Mouse (Mus musculus): ENCODE measurements around the gene Crhr1. TPM values are rescaled to one million over a fixed set of nuclear protein-coding genes. Genes with fewer than 3 reads are reported as not detected.
A peak's percentile ranks its signal among the peaks of the same experiment; 100 is the strongest.
"Not testable (repeated sequence)": the region's sequence is repeated elsewhere in the genome, so short reads cannot be mapped to it uniquely, and the experiment has no call there.

Crhr1 gene
- total RNA-seq, 2 experiments from 2014 or later = not detected

DNA sequence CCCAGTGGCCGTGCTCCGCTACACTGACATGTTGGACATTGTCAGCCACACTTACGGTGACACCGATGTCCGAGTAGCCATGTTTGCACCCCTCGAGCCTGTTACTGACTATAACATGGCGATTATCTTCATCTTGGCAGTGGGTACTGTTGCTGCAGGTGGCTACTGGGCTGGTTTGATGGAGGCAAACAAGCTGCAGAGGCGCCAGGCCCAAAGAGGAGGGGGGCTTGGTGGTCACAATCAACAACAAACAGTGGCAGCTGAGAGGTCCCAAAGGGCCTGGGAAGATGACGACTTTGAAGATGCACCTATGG lies 54.1 kb downstream of the Crhr1 start:
- no peak for DNase-seq
- intact Hi-C loops (cut with DNase I) = no loop called here

DNA sequence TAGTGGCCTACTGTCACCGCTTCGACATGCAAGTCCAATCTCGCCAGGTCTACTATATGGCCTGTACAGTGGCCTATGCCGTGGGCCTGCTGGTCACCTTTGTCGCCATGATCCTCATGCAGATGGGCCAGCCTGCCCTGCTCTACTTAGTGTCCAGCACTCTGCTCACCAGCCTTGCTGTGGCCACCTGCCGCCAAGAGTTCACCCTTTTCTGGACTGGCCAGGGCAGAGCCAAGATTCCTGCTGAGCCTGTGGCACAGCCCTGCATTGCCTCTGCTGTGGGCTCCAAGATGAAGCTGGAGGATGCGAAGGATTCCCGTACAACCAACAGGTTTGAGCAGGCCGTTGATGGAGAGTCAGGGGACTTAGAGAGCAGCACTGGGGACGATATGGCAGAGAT lies 55.1 kb downstream of the Crhr1 start:
- intact Hi-C loops (cut with DNase I) = no loop called here
- DNase-seq = no peak

DNA sequence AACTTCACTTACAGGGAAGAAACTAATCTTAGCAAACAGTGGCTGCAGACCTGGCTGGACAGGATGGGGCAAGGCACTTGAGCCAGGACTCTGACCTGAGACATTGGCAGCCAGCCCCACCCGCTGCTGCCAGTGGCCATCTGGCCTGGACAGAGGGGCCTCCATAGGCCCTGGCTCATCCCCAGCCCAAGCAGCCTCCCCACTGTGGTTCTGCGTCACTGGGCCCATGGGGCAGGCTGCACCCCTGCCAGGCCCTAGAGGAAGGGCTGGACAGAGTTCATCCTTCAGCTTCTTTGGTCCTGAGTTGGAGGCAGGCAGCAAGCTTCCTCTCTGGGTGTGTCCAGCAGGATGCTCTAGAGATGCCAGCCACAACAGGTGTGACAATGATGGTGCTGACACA lies 57.4 kb downstream of the Crhr1 start:
- DNase-seq = no peak
- intact Hi-C loops (cut with DNase I) = no loop called here

DNA sequence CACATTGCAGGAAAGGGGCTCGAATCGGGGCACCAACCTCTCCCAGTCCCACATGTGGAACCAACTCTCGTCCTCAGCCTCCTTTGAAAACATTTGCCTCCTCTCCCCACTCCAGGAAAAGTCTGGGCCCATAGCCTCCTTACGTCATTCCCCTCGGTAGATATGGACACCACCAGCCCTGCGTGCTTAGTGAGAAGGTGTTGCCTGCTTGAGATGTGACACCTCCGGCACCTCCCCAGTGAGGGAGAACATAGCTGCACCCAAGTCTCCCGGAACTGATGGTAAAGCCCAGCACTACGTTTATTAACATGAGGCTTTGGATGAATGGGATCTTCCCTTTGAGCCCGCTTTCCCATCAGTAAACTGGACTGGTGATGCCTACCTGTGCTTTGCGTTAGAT lies 62.7 kb downstream of the Crhr1 start:
- DNase-seq = no peak
- intact Hi-C loops (cut with DNase I) = no loop called here

DNA sequence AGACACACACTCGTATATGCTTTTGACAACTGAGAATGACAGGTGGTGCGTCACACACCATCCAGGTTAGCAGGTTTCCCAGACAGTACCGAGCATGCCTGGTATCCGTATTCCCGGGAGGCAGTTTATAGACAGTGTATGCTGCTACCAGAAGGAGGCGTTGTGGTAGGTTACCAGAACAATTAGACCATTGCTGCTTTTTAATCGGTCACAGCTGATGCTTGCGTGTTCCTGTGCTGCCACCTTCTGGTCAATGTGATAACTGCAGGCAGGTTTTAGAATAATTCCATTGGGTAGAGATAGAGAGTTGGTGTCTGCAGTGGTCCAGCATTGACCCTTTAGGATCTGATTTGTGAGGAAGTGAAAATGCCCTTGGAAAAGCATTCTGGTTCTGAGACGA lies 63.1 kb downstream of the Crhr1 start:
- intact Hi-C loops (cut with DNase I) = loop anchor here (2.0 kb wide), 1 partner anchor 83 kb away; no protein-coding TSS in a partner anchor
- peak; percentile 74 to 84 for DNase-seq

DNA sequence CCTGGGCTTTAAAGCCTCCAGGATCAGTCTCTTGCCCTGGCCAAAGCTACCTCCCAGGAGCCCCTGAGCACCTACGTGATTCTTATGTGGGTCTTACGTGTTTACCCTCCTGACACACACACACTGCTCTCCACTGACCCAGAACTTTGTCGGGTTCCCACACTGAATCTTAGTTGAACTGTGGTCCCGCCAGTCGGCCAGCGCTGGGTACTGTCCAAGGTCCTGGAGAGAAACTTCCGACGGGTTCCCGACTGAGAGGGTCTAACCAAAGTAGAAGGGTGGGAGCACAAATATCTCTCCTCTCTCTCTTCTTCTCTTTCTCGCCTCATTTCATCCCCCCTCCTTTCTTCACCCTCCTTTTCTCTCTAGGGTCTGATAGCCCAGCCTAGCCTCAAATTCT lies 65.2 kb downstream of the Crhr1 start:
- peak; percentile 18 for DNase-seq
- intact Hi-C loops (cut with DNase I) = loop anchor here (2.0 kb wide), 1 partner anchor 81 kb away; no protein-coding TSS in a partner anchor

DNA sequence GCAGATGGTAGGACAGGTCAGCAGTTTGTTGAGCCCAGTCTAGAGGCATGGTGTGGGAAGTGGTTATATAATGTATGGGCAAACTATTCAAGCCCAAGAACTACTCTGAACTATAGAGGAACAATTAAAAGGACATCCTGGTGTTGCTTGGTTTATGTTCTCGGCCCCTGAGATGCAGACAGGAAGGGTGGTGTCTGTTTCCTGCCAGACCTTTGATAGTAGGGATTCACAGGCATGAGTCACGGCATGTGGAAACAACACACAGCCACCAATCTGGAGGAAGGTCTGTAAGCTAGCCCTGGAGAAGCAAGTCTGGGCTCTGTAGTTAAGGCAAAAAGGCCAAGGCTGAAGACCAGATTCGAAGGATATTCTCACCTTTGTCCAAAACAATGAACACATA lies 70.6 kb downstream of the Crhr1 start:
- intact Hi-C loops (cut with DNase I) = no loop called here
- no peak for DNase-seq

DNA sequence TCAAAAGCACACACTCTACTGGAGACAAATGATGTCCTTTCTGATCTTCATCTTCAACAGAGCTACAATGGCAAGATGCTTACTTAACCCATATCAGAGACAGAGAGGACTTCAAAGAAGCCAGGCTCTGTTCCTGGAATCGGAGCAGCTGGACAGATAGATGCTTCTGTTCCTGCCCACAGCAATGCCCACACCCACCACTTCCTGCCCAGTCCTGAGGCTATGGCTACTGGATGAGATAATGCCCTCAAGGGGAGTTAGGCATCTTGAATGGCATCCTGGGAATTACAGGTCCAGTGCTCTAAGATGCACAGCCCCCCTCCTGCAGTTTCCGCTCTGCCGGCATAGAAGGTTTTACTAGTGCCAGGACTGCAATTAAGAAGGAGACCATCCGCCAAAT lies 73.9 kb downstream of the Crhr1 start:
- DNase-seq = no peak

DNA sequence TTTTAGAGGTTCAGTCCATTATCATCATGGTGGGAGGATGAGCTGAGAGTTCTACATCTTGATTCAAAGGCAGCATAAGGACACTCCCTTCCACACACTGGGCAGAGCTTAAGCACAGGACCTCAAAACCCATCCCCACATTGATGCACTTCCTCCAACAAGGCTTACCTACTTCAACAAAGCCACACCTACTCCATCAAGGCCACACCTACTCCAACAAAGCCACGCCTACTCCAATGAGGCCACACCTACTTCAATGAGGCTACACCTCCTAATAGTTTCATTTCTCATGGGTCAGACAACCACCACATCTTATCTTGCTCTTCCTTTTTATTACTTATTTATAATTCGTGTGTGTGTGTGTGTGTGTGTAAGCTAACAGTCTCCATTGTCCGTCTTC lies 76.4 kb downstream of the Crhr1 start:
- intact Hi-C loops (cut with DNase I) = no loop called here
- DNase-seq = no peak

More for the DNA sequence above, 73.9 kb downstream of the Crhr1 start:
- intact Hi-C loops (cut with DNase I) = no loop called here

DNA sequence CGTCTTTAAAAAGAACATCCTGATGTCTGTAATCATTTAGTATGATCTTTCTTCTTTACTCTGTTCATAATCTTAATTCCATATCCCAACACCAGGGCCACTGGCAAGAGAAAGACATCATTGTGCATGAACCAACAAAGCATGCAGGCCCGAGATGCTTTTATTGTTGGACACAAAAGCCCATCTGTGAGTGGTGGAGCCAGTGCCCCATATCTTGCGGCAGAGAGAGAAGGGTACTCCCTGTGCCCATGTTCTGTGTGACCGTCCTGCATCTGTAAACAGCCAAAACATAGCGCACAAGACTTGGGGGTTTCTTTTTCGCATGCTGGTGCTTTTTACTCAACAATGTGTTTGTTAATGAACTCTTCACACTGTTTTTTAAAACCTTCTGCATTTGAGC lies 78.6 kb downstream of the Crhr1 start:
- DNase-seq = no peak
- intact Hi-C loops (cut with DNase I) = no loop called here

DNA sequence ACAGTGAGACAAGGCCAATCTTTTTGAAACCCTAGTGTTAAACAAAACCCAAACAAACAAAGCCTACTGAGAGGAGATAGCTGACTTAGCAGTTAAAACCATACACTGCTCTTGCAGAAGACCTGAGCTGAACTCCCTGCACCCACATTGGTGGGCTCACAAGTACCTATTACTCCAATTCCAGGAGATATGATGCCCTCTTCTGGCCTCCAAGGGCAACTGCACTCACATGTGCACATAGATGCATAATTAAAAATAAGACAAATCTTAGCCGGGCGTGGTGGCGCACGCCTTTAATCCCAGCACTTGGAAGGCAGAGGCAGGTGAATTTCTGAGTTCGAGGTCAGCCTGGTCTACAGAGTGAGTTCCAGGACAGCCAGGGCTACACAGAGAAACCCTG lies 81.5 kb downstream of the Crhr1 start:
- DNase-seq; intact Hi-C loops (cut with DNase I): not testable (repeated sequence)

DNA sequence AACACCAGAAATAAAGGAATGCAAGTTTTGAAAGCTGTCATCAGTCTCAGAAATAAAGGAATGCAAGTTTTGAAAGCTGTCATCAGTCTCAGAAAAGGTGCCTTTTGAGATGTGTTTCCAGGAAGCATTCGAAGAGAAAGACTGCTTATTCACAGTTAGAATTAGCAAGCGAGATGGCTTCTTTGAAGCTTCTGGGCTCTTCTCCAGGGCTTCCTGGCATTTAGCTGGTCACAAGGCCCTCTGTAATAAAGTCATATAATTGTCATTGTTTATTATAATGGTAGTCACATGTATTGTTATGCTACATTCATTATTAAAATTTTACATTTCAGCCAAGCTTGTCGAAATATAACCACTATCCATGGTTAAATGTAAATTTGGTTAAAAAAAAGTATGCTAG lies 85.4 kb downstream of the Crhr1 start:
- intact Hi-C loops (cut with DNase I) = no loop called here
- no peak for DNase-seq

DNA sequence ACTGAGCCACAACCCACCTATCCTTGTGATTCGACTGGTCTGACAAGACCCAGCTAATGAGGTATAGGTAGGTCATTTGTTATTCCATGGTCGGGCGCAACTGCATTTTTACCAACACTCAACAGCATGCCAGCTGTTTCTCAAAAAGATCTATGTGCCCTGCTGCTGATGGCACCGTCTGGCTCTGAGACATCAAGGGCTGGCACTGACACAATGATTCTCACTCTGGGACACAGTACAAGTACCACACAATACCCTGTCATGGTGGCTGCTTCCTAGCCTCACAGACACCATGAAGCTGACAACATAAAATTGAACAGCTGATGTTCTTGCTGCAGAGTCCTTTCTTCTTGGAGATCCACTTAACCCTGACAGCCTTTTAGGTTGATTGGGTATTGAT lies 87.6 kb downstream of the Crhr1 start:
- intact Hi-C loops (cut with DNase I) = no loop called here
- DNase-seq = no peak

DNA sequence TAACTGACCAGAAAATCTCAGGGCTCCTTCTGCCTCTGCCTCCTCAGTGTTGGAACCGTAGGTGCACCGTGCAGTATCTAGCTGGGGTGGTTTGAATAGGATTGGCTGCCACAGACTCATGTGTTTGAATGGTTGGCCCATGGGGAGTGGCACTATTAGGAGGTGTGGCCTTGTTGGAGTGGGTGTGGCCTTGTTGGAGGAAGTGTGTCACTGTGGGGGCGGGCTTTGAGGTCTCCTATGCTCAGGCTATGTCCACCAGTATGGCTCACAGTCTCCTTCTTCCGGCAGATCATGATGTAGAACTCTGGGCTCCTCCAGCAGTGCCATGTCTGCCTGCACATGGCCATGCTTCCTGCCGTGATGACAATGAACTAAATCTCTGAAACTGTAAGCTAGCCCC lies 89.1 kb downstream of the Crhr1 start:
- intact Hi-C loops (cut with DNase I) = no loop called here
- no peak for DNase-seq

DNA sequence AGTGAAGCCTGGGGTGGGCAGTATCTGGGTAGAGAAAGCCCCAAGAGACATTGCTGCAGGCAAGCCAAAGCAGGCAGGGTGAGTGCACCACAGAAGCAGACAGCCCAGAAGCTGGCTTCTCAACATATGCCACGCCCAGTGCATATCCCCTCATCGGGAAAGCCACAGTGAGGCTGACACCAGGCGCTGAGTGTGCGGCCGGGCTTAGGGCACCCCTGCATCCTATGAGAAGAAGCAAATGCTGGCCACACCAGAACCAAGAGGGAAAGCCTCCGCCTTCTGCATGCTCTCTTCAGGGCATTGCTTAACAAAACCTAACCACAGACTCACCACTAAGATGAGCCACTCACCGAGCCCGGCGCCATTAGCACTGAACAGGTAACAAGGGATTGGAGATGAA lies 90.6 kb downstream of the Crhr1 start:
- DNase-seq = no peak
- intact Hi-C loops (cut with DNase I) = no loop called here

Other genes with a start within 250 kb of the Crhr1 start
- gene Nsf, start 178.8 kb upstream of the Crhr1 start, total RNA-seq (2021) = 10 to 100 TPM; 26.2 to 27.4 TPM
- gene Arf2, start 166.1 kb upstream of the Crhr1 start, total RNA-seq (2021) = 10 to 100 TPM; 29.8 to 30.4 TPM
- gene Sppl2c, start 53.5 kb downstream of the Crhr1 start, total RNA-seq (2021) = not detected
- gene Mapt, start 98.5 kb downstream of the Crhr1 start, total RNA-seq (2021) = 10 to 100 TPM; 79.5 to 92.6 TPM

All from heart, postnatal 36 days (tissue).